Mouse (Mus musculus): ENCODE data around the gene Utrn.

Gene Utrn

DNA sequence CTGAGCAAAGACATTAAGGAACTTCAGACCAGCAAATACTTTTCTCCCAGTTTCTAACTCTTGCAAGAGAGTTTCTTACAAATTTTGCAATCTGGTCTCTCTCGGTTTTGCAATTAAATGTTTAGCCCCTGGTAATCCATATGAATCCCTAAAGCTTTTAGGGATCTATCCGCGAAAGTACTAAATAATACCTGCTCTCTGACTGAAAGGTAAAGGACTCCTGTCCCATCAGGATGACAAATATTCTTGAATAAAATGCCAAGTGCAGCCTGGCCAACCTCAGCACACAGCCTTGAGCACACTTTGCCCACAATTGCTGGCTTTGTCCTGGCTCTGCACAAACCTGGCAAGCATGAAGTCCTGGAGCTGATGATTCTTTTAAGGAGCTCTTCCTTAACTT lies 41.9 kb downstream of the Utrn start:
- no peak for TF ChIP-seq GATA4 (IDR thresholded peaks at IDR 0.05; ENCODE audit: insufficient replicate concordance, low read length)

DNA sequence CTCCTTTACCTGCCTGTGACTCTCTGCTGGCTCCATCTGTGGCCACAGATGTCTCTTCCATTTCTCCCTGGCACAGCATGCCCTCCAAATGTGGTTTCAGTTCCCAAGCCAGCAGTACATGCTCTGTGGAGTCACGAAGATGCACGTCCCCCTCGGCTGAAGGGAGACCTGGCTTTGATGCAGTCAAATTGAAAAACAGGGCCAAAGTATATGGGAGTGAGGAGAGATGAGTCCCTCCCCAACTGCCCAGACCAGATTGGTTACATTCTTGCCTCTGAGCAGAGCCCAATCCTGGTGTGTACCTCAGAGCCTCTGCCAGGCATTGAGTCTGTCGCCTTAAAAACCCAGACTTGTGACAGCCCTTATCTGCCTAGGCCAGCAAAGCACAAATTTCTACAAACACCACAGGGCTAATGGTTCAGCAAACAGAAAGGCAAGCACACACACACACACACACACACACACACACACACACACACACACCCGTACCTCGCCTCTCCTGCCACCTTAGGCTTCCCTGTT lies 42.3 kb downstream of the Utrn start:
- TF ChIP-seq GATA4 (IDR thresholded peaks at IDR 0.05; ENCODE audit: insufficient replicate concordance, low read length), result no peak

DNA sequence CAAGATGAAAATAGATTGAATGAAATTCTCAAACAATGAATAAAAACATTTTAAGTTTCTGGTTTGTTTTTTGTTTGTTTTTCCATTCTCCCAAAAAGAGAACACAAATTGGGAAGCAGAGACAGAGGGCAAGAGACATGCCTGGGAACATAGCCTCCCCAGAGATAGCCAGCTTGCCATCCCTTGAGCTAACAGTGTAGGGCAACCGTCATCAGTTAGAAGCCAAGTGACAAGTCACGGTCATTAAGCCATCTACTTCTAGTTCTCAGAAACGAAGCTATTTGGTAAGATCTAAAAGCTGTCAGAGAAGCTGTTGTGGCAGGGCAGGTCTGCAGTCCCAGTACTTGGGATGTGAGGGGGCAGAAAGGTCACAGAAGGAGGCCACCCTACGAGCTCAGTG lies 44.8 kb downstream of the Utrn start:
- no peak for TF ChIP-seq GATA4 (IDR thresholded peaks at IDR 0.05; ENCODE audit: insufficient replicate concordance, low read length)

DNA sequence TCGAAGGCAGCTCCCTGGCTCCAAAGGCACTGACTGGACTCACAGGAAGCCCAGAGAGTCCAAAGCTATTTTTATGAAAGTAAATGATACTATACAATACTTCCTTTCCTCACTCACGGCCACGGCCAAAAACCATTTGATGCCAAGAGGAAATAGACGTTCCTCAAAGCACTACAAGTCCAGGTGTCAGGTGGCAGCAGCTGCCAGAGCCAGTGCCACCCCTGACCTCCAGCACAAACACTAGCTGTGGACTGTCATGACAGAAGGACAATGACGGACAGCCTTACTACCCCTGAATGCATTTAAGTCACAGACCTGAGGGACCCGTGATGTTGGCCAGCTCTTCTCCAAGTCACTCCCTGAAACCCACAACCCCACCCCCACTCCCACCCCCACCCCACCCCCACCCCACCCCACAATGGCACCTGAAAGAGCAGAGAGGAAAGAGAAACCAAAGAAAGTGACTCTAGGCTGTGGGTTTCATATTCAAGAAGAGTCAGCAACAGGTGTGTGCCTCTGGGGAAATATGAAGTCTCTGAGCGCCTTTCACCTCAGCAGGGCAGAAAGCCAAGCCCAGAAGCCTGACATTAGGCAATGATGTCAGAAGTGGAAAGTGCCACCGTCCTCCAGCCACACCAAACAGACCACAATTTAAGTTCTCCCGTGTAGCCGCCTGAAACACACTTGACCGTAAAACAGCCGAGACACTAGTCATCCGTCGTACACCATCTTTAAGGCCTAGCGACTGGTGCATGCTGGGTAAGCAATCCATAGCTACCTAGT lies 45.5 kb downstream of the Utrn start:
- no peak for TF ChIP-seq GATA4 (IDR thresholded peaks at IDR 0.05; ENCODE audit: insufficient replicate concordance, low read length)

DNA sequence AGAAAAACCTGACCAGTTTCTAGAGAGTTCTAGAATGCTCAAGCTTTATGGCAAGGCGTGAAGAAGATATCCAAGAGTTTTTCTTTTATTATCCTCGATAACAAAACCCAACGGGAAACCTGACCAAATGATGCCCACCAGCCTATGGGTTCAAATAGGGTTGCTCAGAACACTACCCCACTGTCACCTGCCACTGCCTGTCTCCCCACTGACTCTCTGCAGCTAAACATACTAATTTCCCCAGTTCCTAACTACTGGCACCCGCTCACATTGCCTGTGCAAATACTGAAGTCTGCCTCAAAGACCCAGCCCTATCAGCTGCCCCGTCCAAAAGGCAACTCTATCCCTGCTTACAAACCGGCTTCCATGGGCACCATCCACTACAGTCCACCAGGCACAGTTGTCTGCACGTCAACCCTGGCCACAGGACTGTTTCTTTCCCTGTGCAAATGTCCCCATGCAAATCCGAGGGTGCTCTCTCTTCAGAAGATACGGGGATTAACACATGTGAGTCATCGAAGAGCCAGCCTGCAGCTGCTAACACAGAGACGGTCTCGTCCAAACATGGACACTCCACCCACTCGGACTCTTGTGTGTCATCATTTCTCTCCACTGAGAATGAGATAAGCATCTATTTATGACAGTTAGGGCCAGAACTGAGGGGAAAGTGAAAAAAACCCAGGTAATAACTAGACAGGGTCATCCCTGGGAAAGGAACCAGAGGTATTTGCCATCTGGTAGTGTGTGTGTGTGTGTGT lies 48.0 kb downstream of the Utrn start:
- TF ChIP-seq GATA4 (IDR thresholded peaks at IDR 0.05; ENCODE audit: insufficient replicate concordance, low read length), result peak; percentile 19; the same call in 1 of the 2 replicates

DNA sequence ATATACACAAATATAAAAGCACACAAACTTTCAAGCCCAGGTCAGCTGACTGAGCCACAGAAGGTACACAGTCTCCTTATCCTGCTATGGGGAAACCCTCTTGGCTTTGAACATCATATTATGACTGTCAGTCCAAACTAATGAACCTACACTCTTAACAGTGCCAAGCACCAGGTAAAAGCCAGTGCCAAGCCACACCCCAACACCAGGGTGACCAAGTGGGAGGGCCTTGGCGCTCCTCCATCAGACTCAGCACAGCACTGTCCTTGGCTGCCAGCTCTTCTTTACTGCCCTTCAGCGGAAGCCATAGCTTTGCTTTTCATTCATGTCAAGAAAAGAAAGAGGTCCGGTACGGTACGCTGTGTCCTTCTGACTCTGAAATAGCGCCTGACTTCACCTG lies 51.8 kb downstream of the Utrn start:
- TF ChIP-seq GATA4 (IDR thresholded peaks at IDR 0.05; ENCODE audit: insufficient replicate concordance, low read length), result no peak

DNA sequence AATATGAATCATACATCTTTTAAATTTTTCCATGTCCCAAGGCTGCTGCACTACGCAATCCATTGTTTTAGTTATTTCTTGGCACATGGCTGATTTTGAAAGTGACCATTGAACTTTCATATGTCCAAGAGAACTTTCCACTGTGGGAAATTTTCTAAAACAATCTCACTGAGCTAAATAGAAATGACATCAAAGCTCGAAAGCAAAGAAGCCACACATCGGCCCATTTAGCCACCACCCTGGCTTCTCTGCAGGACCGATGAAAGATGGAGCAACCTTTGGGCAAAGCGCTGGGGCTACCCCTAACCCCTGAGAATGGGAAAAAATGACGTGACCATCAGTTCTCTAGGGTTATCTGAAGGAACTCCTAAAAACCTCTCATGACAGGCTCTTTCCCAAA lies 52.6 kb downstream of the Utrn start:
- TF ChIP-seq GATA4 (IDR thresholded peaks at IDR 0.05; ENCODE audit: insufficient replicate concordance, low read length), result no peak

DNA sequence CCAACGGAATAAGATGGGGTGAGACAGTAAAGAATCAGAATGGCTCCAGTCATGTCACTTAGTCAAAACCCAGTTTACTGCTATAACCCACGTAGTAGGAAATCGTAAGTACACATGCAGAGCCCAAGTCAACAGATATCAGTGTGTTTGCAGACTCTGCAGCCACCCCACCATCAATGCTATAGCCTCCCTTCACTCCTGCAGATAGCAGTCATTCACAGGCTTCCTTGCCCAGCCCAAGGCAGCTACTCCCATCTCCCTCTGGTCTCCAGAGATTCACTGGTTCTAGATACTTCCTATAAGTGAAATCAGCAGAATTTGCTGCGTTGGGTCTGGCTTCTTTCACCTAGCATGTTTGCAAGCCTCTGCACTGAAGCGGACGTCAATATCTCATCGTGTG lies 54.8 kb downstream of the Utrn start:
- no peak for TF ChIP-seq GATA4 (IDR thresholded peaks at IDR 0.05; ENCODE audit: insufficient replicate concordance, low read length)

DNA sequence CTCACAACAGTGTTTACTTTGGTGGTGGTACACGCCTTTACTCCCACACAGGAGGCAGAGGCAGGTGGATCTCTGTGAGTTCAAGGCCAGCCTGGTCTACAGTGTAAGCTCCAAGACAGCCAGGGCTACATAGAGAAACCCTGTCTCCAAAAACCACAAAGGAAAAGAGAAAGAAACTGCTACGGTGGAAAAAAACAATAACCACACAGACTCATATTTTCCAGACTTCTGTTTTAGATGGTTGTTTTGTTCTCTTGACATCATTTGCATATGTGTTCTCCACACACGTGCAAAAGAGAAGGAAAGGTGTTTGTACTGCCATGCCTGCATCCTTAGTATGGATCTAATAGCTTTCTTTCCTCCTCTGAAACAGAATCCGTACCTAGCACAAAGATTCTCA lies 55.3 kb downstream of the Utrn start:
- no peak for TF ChIP-seq GATA4 (IDR thresholded peaks at IDR 0.05; ENCODE audit: insufficient replicate concordance, low read length)

DNA sequence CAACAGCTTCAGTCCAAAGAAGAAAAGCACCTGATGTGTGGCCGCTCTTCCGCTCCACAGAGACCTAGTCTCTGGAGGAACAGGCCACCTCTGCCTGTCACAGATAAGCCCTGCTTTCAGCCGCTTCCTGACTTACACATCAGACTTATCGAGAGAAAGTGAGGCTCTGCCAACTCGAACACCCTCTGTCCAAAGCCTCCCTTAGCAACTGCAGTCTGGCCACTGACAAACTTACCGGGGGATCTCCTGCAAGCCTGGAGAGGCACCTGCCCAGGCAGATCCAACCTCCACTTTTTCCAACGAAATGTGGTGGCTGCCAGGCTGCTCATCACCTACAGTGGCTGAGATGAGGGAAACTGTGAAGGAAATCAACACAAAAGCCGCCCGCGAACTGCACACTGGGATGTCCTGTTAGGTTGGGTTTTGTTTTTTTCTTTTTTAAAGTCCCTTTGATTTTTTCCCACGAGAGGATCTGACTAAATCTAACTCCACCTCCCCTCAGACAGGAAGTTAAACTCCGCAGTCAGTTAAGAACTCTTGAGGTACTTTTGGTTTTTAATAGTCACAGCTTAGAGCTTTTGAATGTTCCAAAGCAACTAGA lies 55.9 kb downstream of the Utrn start:
- peak; percentile 57; the same call in 1 of the 2 replicates for TF ChIP-seq GATA4 (IDR thresholded peaks at IDR 0.05; ENCODE audit: insufficient replicate concordance, low read length)

DNA sequence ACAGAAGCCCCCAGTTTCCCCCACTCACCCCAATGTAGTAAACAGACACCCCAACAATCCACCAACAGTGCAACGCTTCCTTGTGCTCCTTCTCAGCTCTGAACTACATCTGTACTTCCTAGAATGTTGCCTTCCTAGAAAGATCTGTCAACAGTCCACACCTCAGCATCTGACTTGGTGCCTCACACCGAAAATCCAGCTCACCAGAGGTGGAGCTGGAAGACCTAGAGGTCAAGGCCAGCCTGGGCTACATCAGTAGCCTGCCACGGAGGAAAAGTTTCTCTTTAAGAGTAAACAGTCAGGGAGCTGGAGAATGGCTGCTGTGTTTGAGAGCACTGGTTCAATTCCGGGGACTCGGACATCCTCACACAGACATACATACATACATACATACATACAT lies 56.5 kb downstream of the Utrn start:
- no peak for TF ChIP-seq GATA4 (IDR thresholded peaks at IDR 0.05; ENCODE audit: insufficient replicate concordance, low read length)

DNA sequence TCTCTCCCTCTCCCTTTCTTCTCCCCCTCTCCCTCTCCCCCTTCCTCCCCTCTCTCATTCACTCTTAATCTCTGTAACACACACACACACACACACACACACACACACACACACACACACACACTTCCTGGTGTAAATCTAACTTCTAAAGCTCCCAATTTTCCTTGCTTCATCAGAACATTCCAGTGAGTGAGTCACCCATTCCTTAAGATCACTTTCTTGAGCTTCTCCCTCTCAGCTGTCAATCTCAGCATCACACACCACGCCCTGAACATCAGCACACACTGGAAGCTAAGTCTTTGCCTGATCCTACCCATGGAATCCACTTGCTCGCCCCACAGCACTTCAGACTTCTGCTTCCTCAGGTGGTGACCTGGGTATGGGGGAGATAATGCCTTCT lies 58.3 kb downstream of the Utrn start:
- no peak for TF ChIP-seq GATA4 (IDR thresholded peaks at IDR 0.05; ENCODE audit: insufficient replicate concordance, low read length)

DNA sequence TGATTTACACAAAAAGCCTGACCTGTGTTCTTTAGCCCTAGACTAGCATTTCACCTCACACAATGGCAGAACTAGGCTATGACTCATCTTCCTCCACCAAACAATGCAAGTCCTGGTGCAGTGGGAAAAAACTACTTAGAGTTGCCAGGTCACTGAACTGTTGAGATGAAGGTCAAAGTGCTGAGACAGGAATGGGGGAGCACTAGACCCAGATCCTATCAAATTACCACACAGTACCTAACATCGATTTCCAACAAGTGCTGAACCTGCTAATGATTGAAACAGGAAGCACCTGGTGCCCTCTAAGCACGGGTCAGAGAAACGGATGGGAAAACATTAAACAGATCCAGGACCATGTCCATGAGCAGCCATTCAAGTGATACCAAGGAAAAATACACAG lies 59.5 kb downstream of the Utrn start:
- no peak for TF ChIP-seq GATA4 (IDR thresholded peaks at IDR 0.05; ENCODE audit: insufficient replicate concordance, low read length)

DNA sequence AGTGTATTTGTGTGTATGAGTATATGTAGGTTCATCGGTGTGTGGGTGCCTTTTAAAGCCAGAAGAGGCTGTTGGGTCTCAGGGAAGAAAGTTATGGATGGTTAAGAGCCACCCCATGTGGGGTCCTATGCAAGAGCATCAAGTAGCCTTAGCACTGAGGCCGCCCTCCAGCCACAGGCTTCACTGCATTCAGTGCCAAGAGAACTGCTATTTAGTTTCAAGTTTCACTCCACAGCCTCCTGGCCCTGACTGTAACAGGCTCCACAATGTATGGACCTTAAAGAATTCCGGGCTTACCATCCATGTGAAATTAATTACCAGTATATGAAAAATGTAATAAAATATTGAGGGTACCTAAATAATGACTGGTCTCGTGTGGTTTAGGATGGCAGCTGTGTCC lies 60.7 kb downstream of the Utrn start:
- no peak for TF ChIP-seq GATA4 (IDR thresholded peaks at IDR 0.05; ENCODE audit: insufficient replicate concordance, low read length)

DNA sequence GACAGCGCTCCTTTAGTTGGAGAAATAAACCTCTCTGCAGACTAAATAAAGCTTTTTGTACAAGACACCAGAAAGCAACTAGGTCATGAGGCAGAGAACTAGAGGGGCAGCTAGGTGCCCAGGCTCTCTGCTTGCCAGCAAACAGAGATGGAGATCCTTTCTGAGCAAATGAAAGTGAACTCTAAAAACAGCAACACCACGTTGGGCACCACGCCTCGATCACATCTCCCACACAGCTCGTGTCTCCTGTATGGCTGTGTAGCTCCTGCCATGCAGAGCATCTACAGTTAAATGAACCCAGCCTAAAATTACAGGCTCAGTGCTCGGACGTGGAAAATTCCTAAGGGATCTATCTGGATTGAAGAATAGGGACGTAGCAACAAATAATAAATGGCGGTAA lies 61.5 kb downstream of the Utrn start:
- no peak for TF ChIP-seq GATA4 (IDR thresholded peaks at IDR 0.05; ENCODE audit: insufficient replicate concordance, low read length)

DNA sequence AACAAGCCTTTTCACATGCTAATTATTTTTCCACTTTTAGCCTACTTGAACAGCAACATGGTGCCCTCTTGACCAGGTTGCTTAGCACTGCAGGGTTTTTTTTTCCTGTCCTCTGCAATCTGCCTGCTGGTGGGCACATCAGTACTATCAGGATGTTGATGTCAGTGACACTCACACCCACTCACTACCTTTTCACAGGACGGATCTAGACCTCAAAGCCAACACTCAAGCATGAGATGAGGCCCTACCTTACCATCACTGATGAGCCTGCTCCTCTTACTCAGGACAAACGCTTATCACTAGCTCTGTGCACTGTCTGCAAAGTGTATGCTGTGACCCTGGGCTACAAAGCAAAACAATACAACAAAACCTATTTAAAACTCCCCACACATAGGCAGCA lies 63.3 kb downstream of the Utrn start:
- TF ChIP-seq GATA4 (IDR thresholded peaks at IDR 0.05; ENCODE audit: insufficient replicate concordance, low read length), result no peak
